Mouse (Mus musculus): Measurements from ENCODE around the gene Mmgt2.

The Mmgt2 gene

DNA sequence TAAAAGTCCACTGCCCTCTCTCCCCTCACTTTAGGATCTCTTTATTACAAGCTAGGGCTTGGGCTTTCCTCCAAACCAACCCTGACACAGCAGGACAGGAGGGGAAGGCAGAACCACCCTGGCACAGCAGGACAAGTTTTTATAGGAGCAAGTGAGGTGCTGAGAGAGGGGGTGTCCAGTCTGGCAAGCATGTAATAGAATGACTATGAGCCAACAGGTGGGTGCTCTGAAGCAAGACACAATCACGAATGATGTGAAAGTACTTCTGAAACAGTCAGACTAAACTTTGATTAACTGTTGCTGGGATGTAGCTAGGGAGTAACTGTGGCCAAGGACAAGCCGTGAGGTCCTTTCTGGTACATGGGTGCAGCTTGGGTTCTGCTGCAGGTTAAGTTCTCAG, 57.7 kb downstream of the Mmgt2 start:
- DNase-seq (ENCODE audit: low spot score in 2 of 2): no peak

- no peak for DNase-seq (ENCODE audit: low spot score in 2 of 2)
Measured at GRCm38 (mm10) chr11:62708252-62708651, 59.8 kb downstream of the Mmgt2 start.

DNA sequence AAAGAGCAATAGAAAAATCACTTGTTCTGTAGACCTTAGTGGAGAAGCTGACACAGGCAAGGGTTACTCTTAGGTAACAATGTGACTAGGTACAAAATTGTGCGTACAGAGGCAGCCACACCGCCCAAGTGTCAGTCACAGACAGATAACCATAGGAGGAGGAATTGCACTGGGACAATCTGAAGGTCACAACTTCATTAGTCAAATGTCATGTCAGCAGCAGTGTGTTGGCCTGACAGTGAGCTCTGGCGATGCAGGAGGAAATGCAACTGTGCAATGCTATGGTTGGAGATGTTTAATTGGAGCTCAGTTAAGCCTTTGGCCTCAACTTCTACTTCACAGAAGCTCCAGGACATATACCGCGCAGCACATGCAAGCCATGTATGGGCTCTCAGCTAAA, 62.2 kb downstream of the Mmgt2 start:
- no peak for DNase-seq (ENCODE audit: low spot score in 2 of 2)

Data from frontal cortex, postnatal 36 days (tissue).